Mouse (Mus musculus): ENCODE measurements around the gene Dmgdh.

The Dmgdh gene

GRCm38 (mm10) chr13:93711226-93711625, 37.0 kb downstream of the Dmgdh start:
- no peak for DNase-seq

GRCm38 (mm10) chr13:93712362-93712761, 38.1 kb downstream of the Dmgdh start:
- DNase-seq: no peak

- DNase-seq: no peak
These were observed 39.6 kb downstream of the Dmgdh start for GRCm38 (mm10) chr13:93713826-93714225.

- no peak for DNase-seq
These were observed 42.9 kb downstream of the Dmgdh start for GRCm38 (mm10) chr13:93717113-93717512.

- peak; percentile 52 for DNase-seq
These were observed 44.7 kb downstream of the Dmgdh start for GRCm38 (mm10) chr13:93718948-93719347.

- no peak for DNase-seq
These were observed 47.7 kb downstream of the Dmgdh start for GRCm38 (mm10) chr13:93721916-93722315.

GRCm38 (mm10) chr13:93723455-93723854, 49.2 kb downstream of the Dmgdh start:
- DNase-seq: no peak

GRCm38 (mm10) chr13:93724206-93724605, 50.0 kb downstream of the Dmgdh start:
- DNase-seq: peak; percentile 12

GRCm38 (mm10) chr13:93735131-93735636, 61.0 kb downstream of the Dmgdh start:
- no peak for DNase-seq

GRCm38 (mm10) chr13:93744118-93744517, 69.9 kb downstream of the Dmgdh start:
- DNase-seq: no peak

- no peak for DNase-seq
These were observed 78.6 kb downstream of the Dmgdh start for GRCm38 (mm10) chr13:93752597-93753400.

GRCm38 (mm10) chr13:93755084-93755483, 80.9 kb downstream of the Dmgdh start:
- no peak for DNase-seq

- DNase-seq: peak; percentile 26
These were observed 82.4 kb downstream of the Dmgdh start for GRCm38 (mm10) chr13:93756674-93757073.

- DNase-seq: no peak
These were observed 83.3 kb downstream of the Dmgdh start for GRCm38 (mm10) chr13:93757514-93757913.

GRCm38 (mm10) chr13:93758149-93758898, 84.1 kb downstream of the Dmgdh start:
- DNase-seq: no peak

- DNase-seq: no peak
These were observed 87.6 kb downstream of the Dmgdh start for GRCm38 (mm10) chr13:93761831-93762230.

- no peak for DNase-seq
These were observed 88.6 kb downstream of the Dmgdh start for GRCm38 (mm10) chr13:93762879-93763278.

- no peak for DNase-seq
These were observed 90.2 kb downstream of the Dmgdh start for GRCm38 (mm10) chr13:93764321-93764973.

- DNase-seq: no peak
These were observed 96.9 kb downstream of the Dmgdh start for GRCm38 (mm10) chr13:93771031-93771587.

- DNase-seq: peak; percentile 70
These were observed 97.5 kb downstream of the Dmgdh start, which contains the start of gene Arsb for GRCm38 (mm10) chr13:93771588-93772278. Arsb (plus strand) TSS chr13:93771630.

GRCm38 (mm10) chr13:93772279-93772636, 98.0 kb downstream of the Dmgdh start:
- DNase-seq: no peak

GRCm38 (mm10) chr13:93772861-93773260, 98.6 kb downstream of the Dmgdh start:
- no peak for DNase-seq
